Mouse (Mus musculus) layer of hippocampus, adult 9-11 months (tissue): ENCODE results near the gene Rsc1a1.
A peak's percentile ranks its signal among the peaks of the same experiment; 100 is the strongest.

Source experiments
- DNase-seq: peaks from one replicate; pipeline ENCODE4 v3.0.0; 2022

Rsc1a1 gene

GRCm38 (mm10) chr4:141685499-141685898 lies at the start of gene Rsc1a1:
TSS of gene Rsc1a1 (minus strand) at chr4:141685599.
- no peak for DNase-seq

- no peak for DNase-seq
Observed at GRCm38 (mm10) chr4:141735206-141735560, 49.8 kb upstream of the Rsc1a1 start.

- peak; percentile 96 for DNase-seq
Observed at GRCm38 (mm10) chr4:141734446-141735205, 49.2 kb upstream of the Rsc1a1 start.

- no peak for DNase-seq
Observed at GRCm38 (mm10) chr4:141731766-141732165, 46.4 kb upstream of the Rsc1a1 start.

GRCm38 (mm10) chr4:141730401-141730800 lies 45.0 kb upstream of the Rsc1a1 start:
- DNase-seq, result no peak

- DNase-seq, result no peak
Observed at GRCm38 (mm10) chr4:141729266-141729665, 43.9 kb upstream of the Rsc1a1 start.

GRCm38 (mm10) chr4:141725738-141726137 lies 40.3 kb upstream of the Rsc1a1 start:
- no peak for DNase-seq

- DNase-seq, result no peak
Observed at GRCm38 (mm10) chr4:141725277-141725676, 39.9 kb upstream of the Rsc1a1 start.

GRCm38 (mm10) chr4:141724594-141724993 lies 39.2 kb upstream of the Rsc1a1 start:
- DNase-seq, result no peak

GRCm38 (mm10) chr4:141723673-141724068 lies 38.3 kb upstream of the Rsc1a1 start:
- no peak for DNase-seq

- peak; percentile 93 for DNase-seq
Observed at GRCm38 (mm10) chr4:141722731-141723672, 37.6 kb upstream of the Rsc1a1 start, which contains the start of gene Ddi2. TSS of gene Ddi2 (minus strand) at chr4:141723419.

- no peak for DNase-seq
Observed at GRCm38 (mm10) chr4:141721961-141722360, 36.6 kb upstream of the Rsc1a1 start.

GRCm38 (mm10) chr4:141720761-141721523 lies 35.5 kb upstream of the Rsc1a1 start:
- no peak for DNase-seq

- no peak for DNase-seq
Observed at GRCm38 (mm10) chr4:141719304-141719703, 33.9 kb upstream of the Rsc1a1 start.

GRCm38 (mm10) chr4:141717633-141718032 lies 32.2 kb upstream of the Rsc1a1 start:
- no peak for DNase-seq

GRCm38 (mm10) chr4:141715027-141715426 lies 29.6 kb upstream of the Rsc1a1 start:
- DNase-seq, result no peak

GRCm38 (mm10) chr4:141713598-141714142 lies 28.3 kb upstream of the Rsc1a1 start:
- no peak for DNase-seq

GRCm38 (mm10) chr4:141711250-141711649 lies 25.9 kb upstream of the Rsc1a1 start:
- no peak for DNase-seq

GRCm38 (mm10) chr4:141708971-141709370 lies 23.6 kb upstream of the Rsc1a1 start:
- no peak for DNase-seq

GRCm38 (mm10) chr4:141708005-141708404 lies 22.6 kb upstream of the Rsc1a1 start:
- DNase-seq, result no peak

- DNase-seq, result peak; percentile 91
Observed at GRCm38 (mm10) chr4:141705331-141705730, 19.9 kb upstream of the Rsc1a1 start.

- DNase-seq, result no peak
Observed at GRCm38 (mm10) chr4:141704625-141705024, 19.2 kb upstream of the Rsc1a1 start.

- no peak for DNase-seq
Observed at GRCm38 (mm10) chr4:141694719-141695118, 9.3 kb upstream of the Rsc1a1 start.
